Mouse (Mus musculus) liver, postnatal 0 days (tissue): ENCODE results near the gene Kcnip1.

Source experiments
- CTCF ChIP-seq: sonication (generic); IDR thresholded peaks from 2 replicates; pipeline ENCODE4 v1.5.1; 2016; ENCODE audit warnings: antibody characterized with exemption, low read depth
- EP300 ChIP-seq: IDR thresholded peaks from 2 replicates; pipeline ENCODE4 v1.6.1; 2016; ENCODE audit warnings: antibody characterized with exemption, low read depth, mild to moderate bottlenecking

DNA sequence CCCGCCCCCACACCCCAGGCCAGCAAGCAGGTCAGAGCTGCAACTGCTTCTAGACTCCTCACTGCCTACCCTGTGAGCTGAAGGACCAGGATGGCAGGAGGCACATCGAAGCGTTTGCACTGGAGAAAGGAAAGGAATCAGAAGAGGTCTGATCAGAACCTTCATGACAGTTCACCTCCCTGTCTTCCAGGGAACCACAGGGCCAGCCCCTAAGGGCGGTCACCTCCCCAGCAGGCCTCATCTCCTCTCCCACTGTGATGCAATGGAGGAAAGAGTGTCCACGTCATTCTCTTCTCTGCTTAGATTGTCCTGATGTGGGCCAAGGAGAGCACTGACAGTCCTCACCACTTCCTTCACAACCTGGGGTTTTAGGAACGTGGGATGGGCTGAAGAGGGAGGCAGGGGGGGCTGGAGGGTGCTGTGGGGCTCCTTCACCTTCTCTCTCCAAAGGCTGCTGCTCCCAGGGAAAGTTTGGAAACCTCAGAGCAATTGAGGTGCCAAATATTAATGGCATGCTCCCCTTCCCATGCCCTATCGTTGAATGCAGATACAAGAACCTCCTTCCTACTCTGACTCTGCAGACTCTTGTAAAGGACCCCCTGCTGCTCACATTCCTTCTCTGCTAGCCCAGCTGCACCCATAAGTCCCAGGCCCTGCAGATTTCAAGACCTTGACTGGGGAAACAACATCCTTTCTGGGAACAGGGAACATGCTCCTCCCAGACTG, 17.3 kb upstream of the Kcnip1 start:
- TF ChIP-seq CTCF (no peak), EP300 (no peak)
